Mouse (Mus musculus) heart, adult 2 months (tissue): ENCODE data around the gene Pcyox1.

Experiments used
- CTCF ChIP-seq: fragments of 200-600 bp; IDR thresholded peaks from 2 replicates; pipeline ENCODE4 v1.8.1; 2022; ENCODE audit warnings: antibody characterized with exemption, mild to moderate bottlenecking, moderate library complexity
- POLR2A ChIP-seq: fragments of 200-500 bp; IDR thresholded peaks from 2 replicates; pipeline ENCODE4 v1.6.1; 2011; ENCODE audit warnings: mild to moderate bottlenecking, low read depth, low read length, control low read depth; ENCODE audit not compliant: insufficient read depth

GRCm38 (mm10) chr6:86426358-86426757, 29.4 kb upstream of the Pcyox1 start, which contains the start of gene Gm44790:
- TF ChIP-seq POLR2A (no peak), CTCF (no peak)
